Mouse (Mus musculus) stomach, postnatal 0 days (tissue): ENCODE measurements at regions not wholly inside any gene's neighbourhood (a gene's known extent, or its start where the extent isn't known, plus 50 kb on each side); places are given as distances from the start of the nearest gene placed in this dataset.

ENCODE experiments used
- CTCF ChIP-seq: IDR thresholded peaks from 2 replicates; pipeline ENCODE4 v1.5.1; 2016; ENCODE audit warnings: antibody characterized with exemption, low read depth, mild to moderate bottlenecking, moderate library complexity
- EP300 ChIP-seq: optimal IDR thresholded peaks from 2 replicates; pipeline ENCODE3; 2016; ENCODE audit warnings: antibody characterized with exemption

- no peak for TF ChIP-seq CTCF
- TF ChIP-seq EP300, result no peak
Measured at GRCm38 (mm10) chr13:37121602-37122001, 71.6 kb upstream of the F13a1 start.
